Mouse (Mus musculus): ENCODE data around the gene Htr1d.

- no peak for TF ChIP-seq CTCF (IDR thresholded peaks at IDR 0.05; ENCODE audit: low read depth)
- TF ChIP-seq EP300 (IDR thresholded peaks at IDR 0.05; ENCODE audit: low read depth), result no peak
Measured at GRCm38 (mm10) chr4:136468553-136469327, 45.4 kb downstream of the Htr1d start.
